Mouse (Mus musculus) neural tube, embryonic 11.5 days (tissue): ENCODE measurements around the gene Mrpl33. TPM values are rescaled to one million over a fixed set of nuclear protein-coding genes. Genes with fewer than 3 reads are reported as not detected.

Experiments used
- ATAC-seq: fragments of 200-750 bp; cut with Nextera tagmentation; 2 replicates; pipeline ENCODE4 v1.8.0; 2017; ENCODE audit warnings: moderate number of reproducible peaks, mild to moderate bottlenecking, moderate TSS enrichment, moderate library complexity; ENCODE audit not compliant: insufficient read depth, low FRiP score, low TSS enrichment
- DNase-seq: peaks from one replicate; pipeline ENCODE4 v3.0.0-alpha.2; 2015; ENCODE audit warnings: low spot score
- H3K27ac ChIP-seq: fragments of 300-500 bp; sonication (generic); 2 replicates; pipeline ENCODE4 v1.5.1; 2014; ENCODE audit warnings: low read depth, mild to moderate bottlenecking, low read length
- H3K27me3 ChIP-seq: fragments of 300-500 bp; sonication (generic); 2 replicates; pipeline ENCODE4 v1.6.1; 2014; ENCODE audit warnings: mild to moderate bottlenecking, low read length, mixed read lengths; ENCODE audit not compliant: control insufficient read depth, insufficient read depth
- H3K36me3 ChIP-seq: fragments of 300-500 bp; sonication (generic); 2 replicates; pipeline ENCODE4 v1.6.1; 2014; ENCODE audit warnings: mild to moderate bottlenecking, low read length, moderate library complexity, mixed read lengths; ENCODE audit not compliant: control insufficient read depth, insufficient read depth
- H3K4me1 ChIP-seq: fragments of 300-500 bp; sonication (generic); 2 replicates; pipeline ENCODE4 v1.6.1; 2014; ENCODE audit warnings: low read length, mixed read lengths; ENCODE audit not compliant: control insufficient read depth, insufficient read depth
- H3K4me2 ChIP-seq: fragments of 300-500 bp; sonication (generic); 2 replicates; pipeline ENCODE4 v1.6.1; 2014; ENCODE audit warnings: low read depth, mild to moderate bottlenecking, moderate library complexity
- H3K4me3 ChIP-seq: fragments of 300-500 bp; sonication (generic); 2 replicates; pipeline ENCODE4 v1.5.1; 2014; ENCODE audit warnings: low read depth, low read length
- H3K9ac ChIP-seq: fragments of 300-500 bp; sonication (generic); 2 replicates; pipeline ENCODE4 v1.6.1; 2014; ENCODE audit warnings: mild to moderate bottlenecking, low read length
- H3K9me3 ChIP-seq: fragments of 300-500 bp; sonication (generic); 2 replicates; pipeline ENCODE4 v1.6.1; 2016; ENCODE audit warnings: low read length; ENCODE audit not compliant: control insufficient read depth
- WGBS: fragments of 180-500 bp; shearing (Covaris S2); extraction: QIAGEN DNeasy Blood & Tissue Kit; methylation state at CpG from one replicate; pipeline ENCODE4 v1.1.7; 2014; 5-methylcytosine and 5-hydroxymethylcytosine counted together
- polyA plus RNA-seq: library from polyadenylated mRNA; unstranded; fragments of >200 nt; fragmentation: Nextera tagmentation; extraction: Ambion mirVana; gene quantifications from 2 replicates; pipeline ENCODE4 v1.2.1, GENCODE M21; 2014

The Mrpl33 gene
- 214 and 225 TPM in 2 replicates for polyA plus RNA-seq

DNA sequence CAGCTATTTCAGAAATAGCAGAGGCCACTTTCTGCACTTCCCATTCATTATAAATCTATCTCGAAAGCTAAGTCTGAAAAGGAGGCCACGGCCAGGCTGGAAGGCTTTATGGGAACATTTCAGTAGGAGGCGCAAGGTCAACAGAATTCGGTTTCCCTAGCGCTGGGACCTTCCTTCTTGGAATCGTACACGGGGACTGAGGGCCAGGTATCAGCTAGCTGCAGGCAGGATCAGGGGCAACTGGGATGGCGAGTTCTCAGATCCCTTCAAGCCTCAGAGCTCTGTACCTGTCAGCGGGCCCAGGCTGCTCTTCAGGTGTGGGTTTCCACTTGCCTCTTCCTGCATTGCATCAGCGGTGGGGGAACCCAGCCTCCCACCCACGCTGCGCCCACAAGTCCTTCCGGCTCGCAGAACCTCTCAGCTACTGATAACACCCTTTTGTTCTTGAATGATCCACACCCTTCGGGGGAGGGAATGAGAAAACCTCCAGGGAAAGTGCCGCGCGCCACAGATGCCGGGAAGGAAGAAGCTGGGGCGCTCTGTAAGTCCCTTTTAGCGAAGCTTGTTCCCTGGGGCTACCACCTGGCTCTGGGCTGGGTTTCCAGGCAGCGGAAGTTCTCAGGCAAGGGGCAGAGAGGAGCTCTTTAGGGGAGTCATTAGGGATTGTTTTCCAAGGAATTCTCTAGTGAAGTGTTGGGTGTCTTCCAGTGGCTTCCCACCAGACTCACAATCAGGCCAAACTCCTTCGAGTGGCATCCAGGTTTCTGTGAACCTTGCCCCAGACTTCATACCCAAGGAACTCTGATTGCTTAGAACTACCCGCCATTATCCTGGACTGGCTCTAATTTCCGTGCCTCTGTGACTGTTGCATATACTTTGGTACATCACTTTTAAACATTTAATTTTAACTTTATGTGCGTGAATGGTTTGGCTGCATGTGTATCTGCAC, at the start of gene Mrpl33:
Mrpl33 (plus strand) TSS at position 455 of the 949 bp plus-strand sequence.
- WGBS: 9% methylated on average over 26 of the region's 26 CpGs
- ATAC-seq (no peak), DNase-seq (peak; percentile 33)
- Histone ChIP-seq H3K4me1 (no peaks in the 10 kb centered on the region), H3K27me3 (no peaks in the 10 kb centered on the region), H3K4me2 (peak within 1 kb of the TSS; percentile 47), H3K9ac (peak within 1 kb of the TSS; percentile 46; the same call in 1 of the 2 replicates), H3K27ac (no peak within 1 kb of the TSS), H3K4me3 (peak within 1 kb of the TSS; percentile 20; the same call in 1 of the 2 replicates), H3K36me3 (no peaks in the 10 kb centered on the region), H3K9me3 (no peaks in the 10 kb centered on the region)

DNA sequence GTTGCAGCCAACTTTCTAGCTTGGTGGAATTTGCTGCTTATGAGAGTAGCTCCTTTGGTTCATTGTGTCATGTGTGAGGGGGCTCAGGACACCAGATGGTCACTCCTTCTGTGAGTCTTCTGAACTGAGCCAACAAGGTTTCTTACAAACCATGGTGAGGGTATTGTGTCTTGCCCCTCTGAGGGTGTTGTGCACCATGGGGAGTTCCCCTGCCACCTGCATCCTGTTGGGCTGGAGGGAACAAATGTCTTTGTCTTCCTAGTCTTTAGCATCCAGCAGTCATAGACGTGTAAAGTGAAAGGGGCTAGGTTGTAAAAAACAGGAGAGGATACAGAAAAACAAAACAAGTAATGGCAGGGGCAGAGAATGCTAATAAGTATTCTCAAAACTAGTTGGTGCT, 37.3 kb upstream of the Mrpl33 start:
- no peak overlapping the region for H3K4me3 ChIP-seq
- no peak overlapping the region for H3K4me2 ChIP-seq
- no peak for ATAC-seq
- H3K27me3 ChIP-seq: no peaks in the 10 kb centered on the region
- peaks cover 8% of the 10 kb centered on the region for H3K36me3 ChIP-seq
- no peaks in the 10 kb centered on the region for H3K9me3 ChIP-seq
- no peak overlapping the region for H3K9ac ChIP-seq
- H3K27ac ChIP-seq: no peak overlapping the region
- no peaks in the 10 kb centered on the region for H3K4me1 ChIP-seq
- no peak for DNase-seq
- WGBS: 18% methylated on average over 1 of the region's 1 CpGs

DNA sequence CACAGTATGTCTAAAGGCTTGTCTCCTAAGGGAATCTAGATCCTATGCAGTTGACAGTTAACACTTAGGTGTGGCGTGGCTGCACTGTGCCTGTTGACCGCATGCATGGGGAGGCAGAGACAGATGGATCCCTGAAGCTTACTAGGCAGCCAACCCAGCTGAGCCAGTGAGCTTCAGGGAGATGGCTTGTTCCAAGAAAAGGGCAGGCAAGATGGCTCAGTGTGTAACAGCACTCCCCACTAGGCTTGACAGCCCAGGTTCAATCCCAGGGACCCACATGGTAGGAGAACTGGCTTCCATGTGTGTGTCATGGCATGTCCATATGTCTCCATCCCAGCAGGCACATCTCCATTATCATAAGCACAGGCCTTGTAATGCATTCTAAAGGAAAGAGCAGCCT, 36.4 kb upstream of the Mrpl33 start:
- H3K4me3 ChIP-seq: no peak overlapping the region
- DNase-seq (no peak), ATAC-seq (no peak)
- no peak overlapping the region for H3K9ac ChIP-seq
- no peak overlapping the region for H3K27ac ChIP-seq
- H3K4me2 ChIP-seq: no peak overlapping the region
- H3K4me1 ChIP-seq: no peaks in the 10 kb centered on the region
- 85% methylated on average over 2 of the region's 2 CpGs for WGBS
- H3K36me3 ChIP-seq: peaks cover 5% of the 10 kb centered on the region
- no peaks in the 10 kb centered on the region for H3K27me3 ChIP-seq
- H3K9me3 ChIP-seq: no peaks in the 10 kb centered on the region

DNA sequence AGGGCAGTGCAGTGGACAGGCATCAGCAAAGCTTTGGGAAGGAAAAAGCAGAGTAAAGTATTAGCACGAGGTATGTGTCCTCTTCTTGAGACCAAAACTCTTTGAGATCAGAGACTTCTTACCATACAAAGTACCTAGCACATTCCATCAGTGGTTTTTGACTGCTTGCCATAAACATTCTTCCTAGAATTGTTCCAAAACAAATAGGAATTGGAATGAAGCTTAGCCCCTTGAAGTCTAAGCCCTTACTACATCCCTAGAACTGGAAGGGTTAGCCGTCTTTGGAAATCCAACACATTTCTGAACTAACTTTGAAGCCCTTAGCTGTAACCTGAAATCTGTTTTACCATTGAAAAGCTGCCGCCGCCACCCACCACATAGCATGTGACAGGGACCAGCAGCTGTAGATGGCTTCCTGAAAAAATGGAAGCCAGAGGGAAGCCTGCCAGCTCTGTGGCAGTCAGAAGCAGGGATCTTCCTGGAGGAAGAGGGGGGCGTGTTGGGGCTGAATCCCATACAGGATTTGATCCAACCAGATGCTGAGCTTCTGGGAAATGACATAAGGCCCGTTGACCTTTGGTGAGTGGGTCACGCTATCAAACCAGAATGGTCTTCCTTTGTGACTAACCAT, 34.6 kb upstream of the Mrpl33 start:
- H3K9ac ChIP-seq: no peak overlapping the region
- no peaks in the 10 kb centered on the region for H3K9me3 ChIP-seq
- DNase-seq (no peak), ATAC-seq (no peak)
- H3K27ac ChIP-seq: no peak overlapping the region
- 91% methylated on average over 7 of the region's 7 CpGs for WGBS
- H3K36me3 ChIP-seq: peaks cover 3% of the 10 kb centered on the region
- H3K4me2 ChIP-seq: no peak overlapping the region
- H3K4me3 ChIP-seq: no peak overlapping the region
- H3K27me3 ChIP-seq: no peaks in the 10 kb centered on the region
- H3K4me1 ChIP-seq: no peaks in the 10 kb centered on the region

DNA sequence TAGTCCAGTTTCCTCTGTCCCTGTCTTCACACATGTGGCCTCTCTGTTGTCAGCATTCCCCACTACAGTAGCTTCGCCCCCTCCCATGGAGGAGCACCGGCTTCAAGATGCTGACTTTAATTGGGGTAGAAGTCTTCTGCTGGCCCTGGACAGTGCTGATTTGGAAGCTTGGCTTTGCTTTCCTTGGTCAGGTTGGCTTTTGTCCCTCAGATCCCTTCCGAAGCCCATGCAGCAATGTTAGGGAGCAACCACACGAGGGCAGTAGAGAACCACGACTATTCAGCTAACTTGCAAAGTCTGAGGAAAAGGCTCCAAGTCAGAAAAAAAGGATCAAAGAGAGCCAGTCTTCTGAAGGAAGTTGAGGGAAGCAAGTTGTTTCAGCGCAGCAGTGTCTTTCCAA, 33.2 kb upstream of the Mrpl33 start:
- no peak overlapping the region for H3K9ac ChIP-seq
- 5% methylated on average over 6 of the region's 6 CpGs for WGBS

DNA sequence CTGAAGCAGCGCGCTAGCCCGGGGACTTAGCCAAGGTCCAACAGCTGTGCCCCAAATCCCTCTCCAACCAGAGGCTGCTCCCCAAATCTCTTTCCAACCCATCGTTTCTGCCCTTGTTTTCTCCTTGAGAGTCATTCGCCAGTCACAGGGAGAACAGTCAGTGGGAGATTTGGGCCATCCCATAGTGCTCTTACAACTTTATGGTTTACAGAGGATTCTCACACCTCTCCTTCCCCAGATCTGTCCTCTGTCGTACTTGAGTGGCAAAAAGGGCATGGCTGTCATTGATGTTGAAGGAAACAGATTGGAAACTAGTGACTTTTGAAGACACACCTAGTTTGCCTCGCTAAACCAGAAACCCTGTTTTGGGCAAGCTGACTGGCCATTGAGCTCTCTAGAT, 32.8 kb upstream of the Mrpl33 start:
- no peak for ATAC-seq
- no peak overlapping the region for H3K9ac ChIP-seq
- H3K36me3 ChIP-seq: peaks cover 3% of the 10 kb centered on the region; the same call in 1 of the 2 replicates
- no peak overlapping the region for H3K4me3 ChIP-seq
- no peaks in the 10 kb centered on the region for H3K27me3 ChIP-seq
- H3K4me1 ChIP-seq: no peaks in the 10 kb centered on the region
- no peak for DNase-seq
- no peaks in the 10 kb centered on the region for H3K9me3 ChIP-seq
- no peak overlapping the region for H3K4me2 ChIP-seq
- WGBS: 42% methylated on average over 7 of the region's 7 CpGs
- H3K27ac ChIP-seq: no peak overlapping the region

More for the DNA sequence above, 33.2 kb upstream of the Mrpl33 start:
- H3K9me3 ChIP-seq: no peaks in the 10 kb centered on the region
- H3K4me3 ChIP-seq: no peak overlapping the region
- H3K36me3 ChIP-seq: peaks cover 3% of the 10 kb centered on the region; the same call in 1 of the 2 replicates
- H3K27ac ChIP-seq: no peak overlapping the region
- H3K4me1 ChIP-seq: no peaks in the 10 kb centered on the region
- H3K4me2 ChIP-seq: no peak overlapping the region
- DNase-seq (peak; percentile 82), ATAC-seq (no peak)
- H3K27me3 ChIP-seq: no peaks in the 10 kb centered on the region

DNA sequence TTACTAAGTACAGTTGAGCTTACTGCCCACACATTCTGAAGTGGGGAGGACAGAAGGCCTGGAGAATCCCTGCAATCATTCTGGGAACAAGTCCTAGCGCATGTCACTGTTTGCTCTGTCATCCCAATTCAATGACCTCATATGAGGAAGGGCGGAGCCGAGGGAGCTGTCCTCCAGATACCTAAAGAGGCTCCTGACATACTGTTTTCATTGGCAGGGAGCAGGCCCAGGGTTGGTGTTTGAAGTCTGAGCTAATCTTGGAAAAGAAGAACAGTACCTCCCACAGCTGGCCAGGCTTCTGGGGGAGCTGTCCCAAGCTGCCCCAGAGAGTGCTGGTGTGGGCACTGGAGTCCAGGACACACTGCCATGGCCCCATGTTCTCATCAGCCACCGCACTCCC, 31.8 kb upstream of the Mrpl33 start:
- no peaks in the 10 kb centered on the region for H3K9me3 ChIP-seq
- H3K27ac ChIP-seq: no peak overlapping the region
- no peak for ATAC-seq
- WGBS: 87% methylated on average over 4 of the region's 4 CpGs
- H3K4me1 ChIP-seq: no peaks in the 10 kb centered on the region
- H3K27me3 ChIP-seq: no peaks in the 10 kb centered on the region
- peaks cover 3% of the 10 kb centered on the region; the same call in 1 of the 2 replicates for H3K36me3 ChIP-seq
- H3K4me3 ChIP-seq: no peak overlapping the region
- H3K4me2 ChIP-seq: no peak overlapping the region
- H3K9ac ChIP-seq: no peak overlapping the region
- DNase-seq: no peak

DNA sequence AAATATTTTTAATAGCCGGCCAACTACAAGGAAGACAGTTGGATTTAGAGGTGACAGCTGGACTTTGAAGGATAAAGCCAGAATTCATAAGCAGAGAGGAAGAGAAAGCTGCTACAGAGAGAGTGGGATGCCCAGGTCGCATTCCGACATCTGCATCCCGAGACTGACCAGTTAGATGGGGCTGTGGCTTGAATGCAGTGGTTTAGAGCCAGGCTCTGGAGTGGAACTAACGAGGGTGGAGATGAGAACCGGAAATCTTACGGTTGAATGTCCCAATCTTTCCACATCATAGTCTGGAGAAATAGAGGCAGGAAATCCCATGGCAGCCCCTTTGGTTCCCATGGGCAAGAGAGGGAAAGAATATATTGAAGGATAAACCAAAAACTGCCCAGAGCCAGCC, 30.7 kb upstream of the Mrpl33 start:
- no peak overlapping the region for H3K9ac ChIP-seq
- H3K27ac ChIP-seq: no peak overlapping the region
- no peaks in the 10 kb centered on the region for H3K9me3 ChIP-seq
- H3K4me3 ChIP-seq: no peak overlapping the region
- no peak overlapping the region for H3K4me2 ChIP-seq
- no peaks in the 10 kb centered on the region for H3K27me3 ChIP-seq
- 90% methylated on average over 7 of the region's 7 CpGs for WGBS
- no peaks in the 10 kb centered on the region; the same call in 1 of the 2 replicates for H3K36me3 ChIP-seq
- H3K4me1 ChIP-seq: no peaks in the 10 kb centered on the region
- ATAC-seq (no peak), DNase-seq (no peak)
